Mouse (Mus musculus): ENCODE data around the gene Dact2. TPM values are rescaled to one million over a fixed set of nuclear protein-coding genes. Genes with fewer than 3 reads are reported as not detected.

The Dact2 gene
- total RNA-seq, 1 experiment, result 6.7 TPM

DNA sequence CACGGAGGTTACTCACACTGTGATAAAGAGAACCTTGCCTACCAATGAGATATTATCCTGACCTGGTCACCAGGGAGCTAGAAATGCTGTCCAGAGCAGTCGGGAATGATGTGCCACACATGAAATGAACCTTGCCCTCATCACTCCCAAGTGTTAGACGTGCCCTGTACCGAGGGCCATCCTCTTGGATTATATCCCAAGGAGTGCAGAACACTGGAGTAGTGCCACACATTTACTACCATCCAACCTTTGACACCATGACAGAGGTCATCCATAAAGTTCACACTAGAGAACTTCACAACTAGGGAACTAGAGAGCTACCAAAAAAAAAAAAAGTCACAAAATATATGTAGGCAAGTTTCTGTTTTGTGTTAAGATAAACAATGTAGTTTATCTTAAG is 24.3 kb upstream of the Dact2 start:
- H3K9ac ChIP-seq (ENCODE audit: insufficient read depth, low read depth, low read length, poor library complexity, severe bottlenecking), result no peak overlapping the region
- DNase-seq (ENCODE audit: low read depth, low spot score), result no peak
- no peak overlapping the region for H3K27ac ChIP-seq (ENCODE audit: insufficient read depth, low read depth, low read length, poor library complexity, severe bottlenecking)

DNA sequence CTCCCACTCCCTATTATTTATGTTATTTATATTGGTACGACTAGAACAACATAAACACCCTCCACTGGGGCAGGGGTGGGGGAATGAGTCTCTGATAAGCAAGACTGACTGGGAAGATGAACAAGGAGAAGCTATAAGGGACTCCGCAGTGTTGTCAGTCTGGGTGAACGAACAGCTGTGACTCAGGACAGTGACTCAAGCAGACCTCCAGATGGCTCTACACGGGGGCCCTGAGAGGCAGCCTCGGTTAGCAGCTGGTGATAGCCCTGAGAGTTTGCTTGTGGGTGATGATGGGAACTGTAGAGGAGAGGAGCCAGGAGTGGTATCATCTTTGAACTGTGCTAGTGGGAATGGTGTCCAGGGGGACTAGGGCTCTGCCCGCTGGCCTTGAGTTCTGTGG is 23.5 kb upstream of the Dact2 start:
- in situ Hi-C loops (cut with MboI; ENCODE audit: low sequenced_read_pairs in 2 of 2, unreplicated experiment in 2 of 2), result no loop called here
- Histone ChIP-seq H3K9me3 (ENCODE audit: control insufficient read depth, insufficient read depth, low read depth, low read length) (no peaks in the 10 kb centered on the region), H3K9ac (ENCODE audit: insufficient read depth, low read depth, low read length, poor library complexity, severe bottlenecking) (no peak overlapping the region), H3K4me3 (ENCODE audit: insufficient read depth in 1 of 2, low read depth in 1 of 2, low read length in 2 of 2, poor library complexity in 1 of 2, severe bottlenecking in 1 of 2) (no peak overlapping the region), H3K4me1 (ENCODE audit: control insufficient read depth in 2 of 2, insufficient read depth in 2 of 2, low read length in 2 of 2, poor library complexity in 1 of 2) (no peaks in the 10 kb centered on the region; a peak in 1 of 4 replicates), H3K27ac (ENCODE audit: insufficient read depth, low read depth, low read length, poor library complexity, severe bottlenecking) (no peak overlapping the region), H3K36me3 (ENCODE audit: control insufficient read depth, insufficient read depth, low read length, poor library complexity, severe bottlenecking) (no peaks in the 10 kb centered on the region)
- no peak for DNase-seq (ENCODE audit: low read depth, low spot score)
- TF ChIP-seq HCFC1 (IDR thresholded peaks at IDR 0.05; ENCODE audit: borderline replicate concordance, insufficient read depth, low read length) (no peak), MAFK (IDR thresholded peaks at IDR 0.05; ENCODE audit: insufficient read depth, low read depth, low read length) (no peak), ZC3H11A (IDR thresholded peaks at IDR 0.05; ENCODE audit: borderline replicate concordance, low read depth, low read length) (no peak), ZNF384 (IDR thresholded peaks at IDR 0.05; ENCODE audit: low read depth, low read length) (no peak), CHD2 (IDR thresholded peaks at IDR 0.05; ENCODE audit: low read depth, low read length) (no peak)

More for the DNA sequence above, 24.3 kb upstream of the Dact2 start:
- no peaks in the 10 kb centered on the region for H3K36me3 ChIP-seq (ENCODE audit: control insufficient read depth, insufficient read depth, low read length, poor library complexity, severe bottlenecking)
- TF ChIP-seq ZC3H11A (IDR thresholded peaks at IDR 0.05; ENCODE audit: borderline replicate concordance, low read depth, low read length) (no peak), HCFC1 (IDR thresholded peaks at IDR 0.05; ENCODE audit: borderline replicate concordance, insufficient read depth, low read length) (no peak), ZNF384 (IDR thresholded peaks at IDR 0.05; ENCODE audit: low read depth, low read length) (no peak)
- no peaks in the 10 kb centered on the region for H3K9me3 ChIP-seq (ENCODE audit: control insufficient read depth, insufficient read depth, low read depth, low read length)
- in situ Hi-C loops (cut with MboI; ENCODE audit: low sequenced_read_pairs in 2 of 2, unreplicated experiment in 2 of 2), result no loop called here
- no peak overlapping the region for H3K4me3 ChIP-seq (ENCODE audit: insufficient read depth in 1 of 2, low read depth in 1 of 2, low read length in 2 of 2, poor library complexity in 1 of 2, severe bottlenecking in 1 of 2)
- H3K4me1 ChIP-seq (ENCODE audit: control insufficient read depth in 2 of 2, insufficient read depth in 2 of 2, low read length in 2 of 2, poor library complexity in 1 of 2), result no peaks in the 10 kb centered on the region; a peak in 1 of 4 replicates

DNA sequence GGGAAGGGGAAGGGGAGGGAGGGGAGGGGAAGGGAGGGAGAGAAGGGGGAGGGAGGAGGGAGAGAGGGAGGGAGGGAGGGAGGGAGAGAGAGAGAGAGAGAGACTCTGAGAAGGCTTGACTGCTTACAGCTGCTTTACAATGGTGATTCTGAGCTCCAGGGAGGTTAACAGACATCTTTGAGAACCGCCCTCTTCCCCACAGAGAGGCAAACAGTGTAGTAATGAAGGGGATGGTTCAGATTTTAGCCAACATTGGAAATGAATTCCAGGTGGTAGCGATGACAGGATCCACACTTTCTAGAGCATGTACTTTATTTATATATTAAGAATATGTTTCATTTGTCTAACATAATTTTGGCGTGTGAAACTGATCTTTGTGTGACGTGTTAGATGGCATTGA is 22.7 kb upstream of the Dact2 start:
- H3K27ac ChIP-seq (ENCODE audit: insufficient read depth, low read depth, low read length, poor library complexity, severe bottlenecking), result no peak overlapping the region
- peaks cover 0 to 5% of the 10 kb centered on the region in 2 experiments; a peak in 2 of 4 replicates for H3K4me1 ChIP-seq (ENCODE audit: control insufficient read depth in 2 of 2, insufficient read depth in 2 of 2, low read length in 2 of 2, poor library complexity in 1 of 2)
- no peaks in the 10 kb centered on the region for H3K36me3 ChIP-seq (ENCODE audit: control insufficient read depth, insufficient read depth, low read length, poor library complexity, severe bottlenecking)
- no peak for TF ChIP-seq CHD2 (IDR thresholded peaks at IDR 0.05; ENCODE audit: low read depth, low read length)
- no peak for TF ChIP-seq MAFK (IDR thresholded peaks at IDR 0.05; ENCODE audit: insufficient read depth, low read depth, low read length)
- no peak for TF ChIP-seq ZC3H11A (IDR thresholded peaks at IDR 0.05; ENCODE audit: borderline replicate concordance, low read depth, low read length)
- TF ChIP-seq ZNF384 (IDR thresholded peaks at IDR 0.05; ENCODE audit: low read depth, low read length), result no peak
- no peak for TF ChIP-seq HCFC1 (IDR thresholded peaks at IDR 0.05; ENCODE audit: borderline replicate concordance, insufficient read depth, low read length)
- H3K9me3 ChIP-seq (ENCODE audit: control insufficient read depth, insufficient read depth, low read depth, low read length), result no peaks in the 10 kb centered on the region
- H3K9ac ChIP-seq (ENCODE audit: insufficient read depth, low read depth, low read length, poor library complexity, severe bottlenecking), result no peak overlapping the region
- no peak overlapping the region for H3K4me3 ChIP-seq (ENCODE audit: insufficient read depth in 1 of 2, low read depth in 1 of 2, low read length in 2 of 2, poor library complexity in 1 of 2, severe bottlenecking in 1 of 2)
- no peak for DNase-seq (ENCODE audit: low read depth, low spot score)
- in situ Hi-C loops (cut with MboI; ENCODE audit: low sequenced_read_pairs in 2 of 2, unreplicated experiment in 2 of 2), result no loop called here

DNA sequence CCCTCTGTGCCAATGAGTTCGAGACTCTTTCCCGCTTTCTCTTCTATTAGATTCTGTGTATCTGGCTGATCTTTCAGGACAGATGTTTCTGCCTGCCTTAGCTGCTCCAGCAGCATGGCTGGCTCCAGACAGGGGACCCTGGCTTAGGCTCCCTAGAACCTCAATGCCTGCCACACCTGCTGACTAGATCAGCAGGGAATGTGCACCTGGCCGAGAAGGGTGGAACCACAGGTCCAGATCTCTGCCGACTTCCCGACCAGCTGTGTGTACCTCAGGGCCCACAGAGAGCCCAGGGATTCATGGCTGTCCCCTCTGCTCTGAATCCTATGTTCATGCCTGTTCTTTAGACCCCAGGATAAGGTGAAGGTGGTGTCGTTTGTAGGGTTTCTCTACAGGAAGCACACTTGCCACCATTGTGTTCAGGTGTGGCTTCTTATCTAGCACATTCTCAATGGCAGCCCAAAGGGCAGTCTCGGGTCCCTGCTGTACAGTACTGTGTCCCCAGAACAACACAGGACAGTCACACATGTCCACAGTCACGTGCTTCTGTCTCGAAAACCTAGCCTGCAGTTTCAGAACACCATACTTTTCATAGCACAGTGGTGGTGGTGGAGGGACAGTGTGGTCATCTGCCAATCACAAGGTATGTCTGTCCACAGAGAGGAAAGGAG is 22.0 kb upstream of the Dact2 start:
- peaks cover 0 to 8% of the 10 kb centered on the region in 2 experiments; a peak in 2 of 4 replicates for H3K4me1 ChIP-seq (ENCODE audit: control insufficient read depth in 2 of 2, insufficient read depth in 2 of 2, low read length in 2 of 2, poor library complexity in 1 of 2)
- no peaks in the 10 kb centered on the region for H3K9me3 ChIP-seq (ENCODE audit: control insufficient read depth, insufficient read depth, low read depth, low read length)

More for the DNA sequence above, 22.0 kb upstream of the Dact2 start:
- DNase-seq (ENCODE audit: low read depth, low spot score), result no peak
- H3K27ac ChIP-seq (ENCODE audit: insufficient read depth, low read depth, low read length, poor library complexity, severe bottlenecking), result no peak overlapping the region
- in situ Hi-C loops (cut with MboI; ENCODE audit: low sequenced_read_pairs in 2 of 2, unreplicated experiment in 2 of 2), result no loop called here
- no peaks in the 10 kb centered on the region for H3K36me3 ChIP-seq (ENCODE audit: control insufficient read depth, insufficient read depth, low read length, poor library complexity, severe bottlenecking)
- H3K4me3 ChIP-seq (ENCODE audit: insufficient read depth in 1 of 2, low read depth in 1 of 2, low read length in 2 of 2, poor library complexity in 1 of 2, severe bottlenecking in 1 of 2), result no peak overlapping the region
- no peak overlapping the region for H3K9ac ChIP-seq (ENCODE audit: insufficient read depth, low read depth, low read length, poor library complexity, severe bottlenecking)
- TF ChIP-seq ZC3H11A (IDR thresholded peaks at IDR 0.05; ENCODE audit: borderline replicate concordance, low read depth, low read length), result no peak
- TF ChIP-seq CHD2 (IDR thresholded peaks at IDR 0.05; ENCODE audit: low read depth, low read length), result no peak
- no peak for TF ChIP-seq MAFK (IDR thresholded peaks at IDR 0.05; ENCODE audit: insufficient read depth, low read depth, low read length)
- no peak for TF ChIP-seq HCFC1 (IDR thresholded peaks at IDR 0.05; ENCODE audit: borderline replicate concordance, insufficient read depth, low read length)
- no peak for TF ChIP-seq ZNF384 (IDR thresholded peaks at IDR 0.05; ENCODE audit: low read depth, low read length)
